Mouse (Mus musculus) thymus, adult 2 months (tissue): ENCODE results near the gene Slc9a4. TPM values are rescaled to one million over a fixed set of nuclear protein-coding genes. Genes with fewer than 3 reads are reported as not detected.
"Not testable (repeated sequence)": the region's sequence is repeated elsewhere in the genome, so short reads cannot be mapped to it uniquely, and the experiment has no call there.

Source experiments
- DNase-seq: peaks from one replicate; pipeline ENCODE4 v3.0.0; 2021
- H3K27ac ChIP-seq: fragments of 200-500 bp; 2 replicates; pipeline ENCODE4 v1.5.1; 2012; ENCODE audit warnings: low read length, control low read depth; ENCODE audit not compliant: control insufficient read depth, insufficient read depth
- H3K27me3 ChIP-seq: fragments of 200-500 bp; 2 replicates; pipeline ENCODE4 v1.6.1; 2012; ENCODE audit warnings: mild to moderate bottlenecking, low read length, moderate library complexity, mixed read lengths; ENCODE audit not compliant: control insufficient read depth, insufficient read depth
- H3K36me3 ChIP-seq: fragments of 200-500 bp; 2 replicates; pipeline ENCODE4 v1.6.1; 2012; ENCODE audit warnings: mild to moderate bottlenecking, low read length, moderate library complexity; ENCODE audit not compliant: control insufficient read depth, insufficient read depth
- H3K4me1 ChIP-seq: fragments of 200-500 bp; replicated peaks from 2 replicates; pipeline ENCODE4 v1.6.1; 2012; ENCODE audit warnings: low read length; ENCODE audit not compliant: control insufficient read depth, insufficient read depth
- H3K4me3 ChIP-seq: fragments of 200-500 bp; 2 replicates; pipeline ENCODE4 v1.5.1; 2012; ENCODE audit warnings: mild to moderate bottlenecking, low read length, control low read depth, moderate library complexity; ENCODE audit not compliant: control insufficient read depth, insufficient read depth
- CTCF ChIP-seq: fragments of 200-500 bp; IDR thresholded peaks from 2 replicates; pipeline ENCODE4 v1.5.1; 2012; ENCODE audit warnings: mild to moderate bottlenecking, control low read depth, low read length, moderate library complexity, borderline replicate concordance; ENCODE audit not compliant: control insufficient read depth, poor library complexity, insufficient read depth; ENCODE audit errors: extremely low read depth
- POLR2A ChIP-seq: fragments of 200-500 bp; IDR thresholded peaks from 2 replicates; pipeline ENCODE4 v1.6.1; 2012; ENCODE audit warnings: mild to moderate bottlenecking, low read length, control low read depth, moderate library complexity; ENCODE audit not compliant: control insufficient read depth, poor library complexity, insufficient read depth; ENCODE audit errors: extremely low read depth
- WGBS: fragments of 180-500 bp; shearing (Covaris S2); methylation state at CpG from one replicate; pipeline ENCODE4 v1.1.7; 2018; 5-methylcytosine and 5-hydroxymethylcytosine counted together
- polyA plus RNA-seq: library from polyadenylated mRNA; depleted of rRNA; stranded (reverse); fragments of >200 nt; gene quantifications from 2 replicates; pipeline ENCODE4 v1.2.3, GENCODE M21; 2012

Slc9a4 gene
- polyA plus RNA-seq, 1 experiment = 0.80 TPM

DNA sequence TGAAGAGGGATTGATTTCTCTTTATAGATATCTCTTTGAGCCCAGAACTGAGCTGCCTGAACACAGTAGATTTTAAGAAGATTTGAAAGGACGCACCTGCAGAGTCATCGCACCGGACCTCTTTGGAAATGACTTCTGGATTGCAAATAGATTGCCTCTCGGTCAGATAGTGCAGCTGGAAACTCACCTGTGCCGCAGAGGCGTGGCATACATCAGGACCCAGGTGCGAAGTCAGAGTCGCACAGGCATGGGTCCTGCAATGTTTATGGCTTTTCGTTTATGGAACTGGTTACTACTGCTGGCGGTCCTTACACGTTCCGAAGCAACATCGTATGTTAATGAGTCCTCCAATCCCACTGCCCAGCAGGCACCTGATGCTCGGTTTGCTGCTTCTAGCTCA lies 388 bp downstream of the Slc9a4 start:
- DNase-seq = no peak
- no peak for TF ChIP-seq POLR2A
- no peak for TF ChIP-seq CTCF
- no peak overlapping the region for H3K4me3 ChIP-seq
- WGBS = 78% methylated on average over 14 of the region's 14 CpGs
- no peaks in the 10 kb centered on the region for H3K27me3 ChIP-seq
- H3K27ac ChIP-seq = no peak overlapping the region
- no peaks in the 10 kb centered on the region for H3K36me3 ChIP-seq
- H3K4me1 ChIP-seq = no peaks in the 10 kb centered on the region

DNA sequence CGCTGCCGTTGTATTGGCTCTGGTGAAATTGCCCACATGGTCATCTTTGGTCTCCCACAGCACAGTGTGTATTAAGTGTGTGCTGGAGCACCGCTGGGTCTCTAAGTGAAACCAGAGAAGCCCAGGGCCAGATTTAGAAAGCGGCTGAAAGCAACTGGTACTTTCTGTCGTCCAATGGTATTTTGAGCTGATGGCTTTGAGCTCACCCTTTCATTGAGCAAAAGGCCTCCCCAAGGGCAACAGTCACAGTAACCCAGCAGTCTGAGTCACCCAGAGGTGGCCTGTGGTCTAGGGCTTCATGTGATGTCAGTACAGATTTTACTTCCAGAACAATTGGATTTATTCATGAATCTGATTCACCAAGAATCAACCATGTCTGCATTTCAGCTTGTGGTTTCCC lies 6.9 kb downstream of the Slc9a4 start:
- WGBS = 95% methylated on average over 5 of the region's 5 CpGs

DNA sequence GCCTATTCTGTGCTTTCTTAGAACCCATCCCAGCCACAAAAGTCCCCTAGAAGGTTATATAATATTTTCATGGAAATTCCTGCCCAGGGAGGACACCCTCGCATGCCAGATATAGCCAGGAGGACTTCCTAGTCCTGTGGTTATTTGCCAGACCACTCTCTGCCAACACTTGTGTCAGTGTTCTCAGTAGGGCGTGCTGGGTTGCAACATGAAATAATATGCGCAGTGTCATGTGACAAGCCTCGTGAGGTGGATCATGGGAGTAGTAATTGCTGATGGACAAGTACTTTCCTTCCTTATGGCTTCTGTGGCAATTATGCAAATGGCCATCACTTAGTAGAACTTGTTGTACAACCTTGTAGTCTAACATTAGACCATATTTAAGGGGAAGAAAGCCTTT lies 11.1 kb downstream of the Slc9a4 start:
- no peaks in the 10 kb centered on the region for H3K27me3 ChIP-seq
- no peak overlapping the region for H3K4me3 ChIP-seq
- H3K27ac ChIP-seq = no peak overlapping the region
- TF ChIP-seq CTCF (no peak), POLR2A (no peak)
- no peaks in the 10 kb centered on the region for H3K4me1 ChIP-seq
- no peaks in the 10 kb centered on the region for H3K36me3 ChIP-seq
- 93% methylated on average over 4 of the region's 4 CpGs for WGBS
- DNase-seq = no peak

More for the DNA sequence above, 6.9 kb downstream of the Slc9a4 start:
- no peak for DNase-seq
- Histone ChIP-seq H3K4me1 (no peaks in the 10 kb centered on the region), H3K27ac (no peak overlapping the region), H3K4me3 (no peak overlapping the region), H3K36me3 (no peaks in the 10 kb centered on the region), H3K27me3 (no peaks in the 10 kb centered on the region)
- TF ChIP-seq POLR2A (no peak), CTCF (no peak)

DNA sequence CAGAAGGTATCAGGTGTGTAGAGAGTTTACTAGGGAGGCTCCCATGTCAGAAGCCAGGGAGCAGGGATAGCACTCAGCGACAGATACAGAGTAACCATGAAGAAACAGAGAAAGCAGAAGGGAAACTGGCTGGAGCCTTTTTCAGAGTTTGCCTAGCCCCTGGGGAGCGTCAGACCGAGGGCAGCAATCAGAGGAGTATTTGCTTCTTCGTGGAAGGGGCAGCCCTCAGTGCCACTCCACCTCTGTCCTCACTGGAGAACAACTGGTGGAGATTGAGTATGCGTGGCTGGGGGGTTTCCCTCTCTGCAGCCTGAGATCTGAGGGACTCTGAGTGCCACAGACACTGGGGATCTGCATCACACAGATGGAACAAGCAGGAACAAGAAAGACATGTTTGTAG lies 17.9 kb downstream of the Slc9a4 start:
- WGBS = 82% methylated on average over 5 of the region's 5 CpGs
- TF ChIP-seq POLR2A = no peak
- no peak for TF ChIP-seq CTCF
- no peak for DNase-seq
- no peaks in the 10 kb centered on the region for H3K4me1 ChIP-seq
- H3K27me3 ChIP-seq = no peaks in the 10 kb centered on the region
- no peak overlapping the region for H3K4me3 ChIP-seq
- no peak overlapping the region for H3K27ac ChIP-seq
- no peaks in the 10 kb centered on the region for H3K36me3 ChIP-seq

DNA sequence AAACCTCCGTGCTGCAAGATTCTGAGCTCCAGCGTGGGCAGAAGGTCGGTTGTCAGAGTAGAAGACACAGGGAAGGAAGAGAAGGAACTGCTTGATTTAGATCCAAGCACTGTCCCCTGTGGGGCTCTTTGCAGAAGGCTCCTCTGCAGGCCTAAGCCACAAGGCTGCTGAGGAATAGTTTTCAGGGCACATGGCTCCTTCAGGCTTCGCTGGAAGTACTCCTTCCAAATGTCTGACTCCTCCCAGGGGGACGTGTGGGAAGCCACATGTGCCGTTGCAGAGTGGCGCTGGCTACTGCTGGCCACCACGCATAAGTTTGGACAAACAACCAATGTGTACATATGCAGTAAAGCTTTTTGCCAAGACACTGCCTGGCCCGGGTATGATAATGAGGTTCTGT lies 19.8 kb downstream of the Slc9a4 start:
- DNase-seq, H3K4me1 ChIP-seq, H3K4me3 ChIP-seq, H3K36me3 ChIP-seq, H3K27ac ChIP-seq, H3K27me3 ChIP-seq: not testable (repeated sequence)
- 89% methylated on average over 9 of the region's 9 CpGs for WGBS

DNA sequence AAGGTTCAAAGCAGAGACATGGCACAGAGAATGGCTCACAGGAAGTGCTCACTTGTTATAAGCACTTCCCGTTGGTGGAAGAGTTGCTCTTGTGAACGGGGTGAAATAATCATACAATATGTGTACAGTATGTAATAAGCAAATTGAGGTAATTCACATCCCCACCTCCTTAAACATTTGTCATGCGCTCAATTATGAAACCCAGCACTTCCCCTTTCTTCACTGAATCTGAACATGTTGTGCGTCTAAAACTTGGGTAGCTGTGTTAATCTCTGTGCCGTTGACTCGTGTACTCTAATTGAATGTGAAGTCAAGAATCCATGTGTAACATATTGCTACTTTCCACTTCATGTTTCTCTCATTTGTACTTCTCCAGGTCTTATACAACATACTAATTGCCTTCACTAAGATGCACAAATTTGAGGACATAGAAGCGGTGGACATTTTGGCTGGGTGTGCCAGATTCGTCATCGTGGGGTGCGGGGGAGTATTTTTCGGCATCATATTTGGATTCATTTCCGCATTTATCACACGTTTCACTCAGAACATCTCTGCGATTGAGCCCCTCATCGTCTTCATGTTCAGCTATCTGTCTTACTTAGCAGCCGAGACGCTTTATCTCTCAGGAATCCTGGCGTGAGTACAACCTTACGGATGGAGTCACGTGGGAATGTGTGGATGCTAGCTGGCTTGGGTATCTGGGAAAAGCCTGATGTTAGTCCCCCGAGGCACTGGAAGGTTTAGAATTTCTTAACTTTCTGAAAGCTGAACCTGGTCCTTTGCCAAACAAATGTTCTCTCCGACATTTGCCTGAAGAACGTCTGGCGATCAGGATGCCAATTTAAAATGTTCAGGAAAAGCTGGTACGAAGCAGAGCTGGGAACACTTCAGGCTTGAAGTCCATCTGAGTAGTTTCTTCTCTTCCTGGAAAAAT lies 20.8 kb downstream of the Slc9a4 start:
- H3K4me1 ChIP-seq = no peaks in the 10 kb centered on the region
- no peak for DNase-seq
- no peaks in the 10 kb centered on the region for H3K36me3 ChIP-seq
- no peak overlapping the region for H3K4me3 ChIP-seq
- H3K27me3 ChIP-seq = no peaks in the 10 kb centered on the region
- 74% methylated on average over 25 of the region's 25 CpGs for WGBS
- no peak for TF ChIP-seq CTCF
- TF ChIP-seq POLR2A = no peak
- no peak overlapping the region for H3K27ac ChIP-seq

DNA sequence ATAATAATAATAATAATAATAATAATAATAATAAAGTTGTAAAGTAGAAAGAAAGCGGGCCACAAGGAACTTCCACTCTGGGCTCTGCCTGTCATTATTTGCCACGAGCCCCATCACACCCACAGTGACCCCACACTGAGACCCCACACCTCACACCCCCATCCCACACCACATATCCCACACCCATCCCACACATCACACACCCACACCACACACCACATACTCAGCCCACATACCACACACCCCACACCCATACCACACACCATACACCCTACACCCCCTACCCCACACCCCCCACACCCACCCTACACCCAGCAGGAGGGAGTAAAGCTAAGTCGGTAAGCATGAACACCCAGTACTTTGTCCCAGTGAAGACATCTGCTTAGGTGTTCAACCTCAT lies 21.6 kb downstream of the Slc9a4 start:
- Histone ChIP-seq H3K27me3 (no peaks in the 10 kb centered on the region), H3K4me1 (no peaks in the 10 kb centered on the region), H3K27ac (no peak overlapping the region), H3K4me3 (no peak overlapping the region), H3K36me3 (no peaks in the 10 kb centered on the region)
- no peak for TF ChIP-seq POLR2A
- no peak for TF ChIP-seq CTCF
- WGBS = 76% methylated on average over 3 of the region's 3 CpGs
- DNase-seq = no peak
